Mouse (Mus musculus) stomach, embryonic 14.5 days (tissue): ENCODE measurements around the gene Xpo1. TPM values are rescaled to one million over a fixed set of nuclear protein-coding genes. Genes with fewer than 3 reads are reported as not detected.
A peak's percentile ranks its signal among the peaks of the same experiment; 100 is the strongest.

Source experiments
- ATAC-seq: fragments of 200-750 bp; cut with Nextera tagmentation; 2 replicates; pipeline ENCODE4 v1.8.0; 2017; ENCODE audit warnings: low read depth, moderate TSS enrichment; ENCODE audit not compliant: insufficient number of reproducible peaks, insufficient read depth, low FRiP score
- H3K27ac ChIP-seq: fragments of 300-500 bp; sonication (generic); 2 replicates; pipeline ENCODE4 v1.5.1; 2014; ENCODE audit warnings: mild to moderate bottlenecking, low read length, moderate library complexity, mixed read lengths
- H3K27me3 ChIP-seq: fragments of 300-500 bp; sonication (generic); 2 replicates; pipeline ENCODE4 v1.6.1; 2014; ENCODE audit warnings: low read length, control low read depth, mixed read lengths; ENCODE audit not compliant: control insufficient read depth, insufficient read depth
- H3K36me3 ChIP-seq: fragments of 300-500 bp; sonication (generic); 2 replicates; pipeline ENCODE4 v1.6.1; 2014; ENCODE audit warnings: mild to moderate bottlenecking, control low read depth, low read length, moderate library complexity, mixed read lengths; ENCODE audit not compliant: control insufficient read depth, insufficient read depth
- H3K4me1 ChIP-seq: fragments of 300-500 bp; sonication (generic); 2 replicates; pipeline ENCODE4 v1.6.1; 2014; ENCODE audit warnings: low read length, control low read depth, mixed read lengths; ENCODE audit not compliant: control insufficient read depth, insufficient read depth
- H3K4me2 ChIP-seq: fragments of 300-500 bp; sonication (generic); replicated peaks from 2 replicates; pipeline ENCODE4 v1.6.1; 2014; ENCODE audit warnings: low read depth, low read length, control low read depth
- H3K4me3 ChIP-seq: fragments of 300-500 bp; sonication (generic); 2 replicates; pipeline ENCODE4 v1.5.1; 2014; ENCODE audit warnings: low read depth, low read length, control low read depth
- H3K9ac ChIP-seq: fragments of 300-500 bp; sonication (generic); replicated peaks from 2 replicates; pipeline ENCODE4 v1.6.1; 2014; ENCODE audit warnings: low read depth, mild to moderate bottlenecking, control low read depth, low read length, moderate library complexity, mixed read lengths
- H3K9me3 ChIP-seq: fragments of 300-500 bp; sonication (generic); 2 replicates; pipeline ENCODE4 v1.6.1; 2016; ENCODE audit warnings: low read depth, low read length, control low read depth; ENCODE audit not compliant: control insufficient read depth
- WGBS: fragments of 180-500 bp; shearing (Covaris S2); extraction: QIAGEN DNeasy Blood & Tissue Kit; methylation state at CpG from one replicate; pipeline ENCODE4 v1.1.7; 2014; 5-methylcytosine and 5-hydroxymethylcytosine counted together
- polyA plus RNA-seq: library from polyadenylated mRNA; unstranded; fragments of >200 nt; fragmentation: Nextera tagmentation; extraction: Ambion mirVana; gene quantifications from 2 replicates; pipeline ENCODE4 v1.2.1, GENCODE M21; 2014

Xpo1 gene
- polyA plus RNA-seq, 1 experiment from 2014 or later = 118 TPM

GRCm38 (mm10) chr11:23256194-23256802 is 457 bp downstream of the Xpo1 start:
- Histone ChIP-seq H3K9me3 (no peaks in the 10 kb centered on the region), H3K36me3 (no peaks in the 10 kb centered on the region), H3K27ac (peak overlapping the region; percentile 100), H3K9ac (peak overlapping the region; percentile 99), H3K27me3 (no peaks in the 10 kb centered on the region), H3K4me2 (peak overlapping the region; percentile 93), H3K4me1 (peaks cover 15% of the 10 kb centered on the region; the same call in 1 of the 2 replicates), H3K4me3 (peak overlapping the region; percentile 99)
- under 1% methylated on average over 47 of the region's 51 CpGs for WGBS
- peak; percentile 21; the same call in 1 of the 2 replicates for ATAC-seq

GRCm38 (mm10) chr11:23256803-23257704 is 1.2 kb downstream of the Xpo1 start:
- ATAC-seq = no peak
- Histone ChIP-seq H3K4me1 (peaks cover 15% of the 10 kb centered on the region; the same call in 1 of the 2 replicates), H3K27me3 (no peaks in the 10 kb centered on the region), H3K4me2 (peak overlapping the region; percentile 93), H3K4me3 (peak overlapping the region; percentile 99), H3K9me3 (no peaks in the 10 kb centered on the region), H3K36me3 (peaks cover 1% of the 10 kb centered on the region; the same call in 1 of the 2 replicates), H3K27ac (peak overlapping the region; percentile 100), H3K9ac (peak overlapping the region; percentile 99)
- under 1% methylated on average over 47 of the region's 48 CpGs for WGBS

DNA sequence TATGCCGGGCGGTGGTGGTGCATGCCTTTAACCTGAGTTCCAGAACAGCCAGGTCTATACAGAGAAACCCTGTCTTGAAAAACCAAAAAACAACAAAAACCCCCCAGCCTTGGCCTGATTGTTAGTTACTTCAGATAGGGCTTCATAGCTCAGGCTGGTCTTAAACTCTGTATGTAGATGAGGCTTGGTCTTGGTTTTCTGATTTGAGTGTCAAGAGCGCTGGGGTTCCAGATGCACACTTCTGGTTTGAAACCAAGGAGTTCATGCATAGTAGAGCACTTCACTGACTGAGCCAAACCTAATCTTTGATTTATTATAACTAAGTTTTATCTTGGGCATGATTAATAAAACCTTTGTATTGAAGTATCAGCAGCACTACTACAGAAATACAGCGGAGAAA is 3.2 kb downstream of the Xpo1 start:
- Histone ChIP-seq H3K4me3 (no peak overlapping the region), H3K4me1 (peaks cover 15% of the 10 kb centered on the region; the same call in 1 of the 2 replicates), H3K4me2 (peak overlapping the region; percentile 93; the same call in 1 of the 2 replicates), H3K36me3 (peaks cover 18% of the 10 kb centered on the region), H3K9me3 (no peaks in the 10 kb centered on the region), H3K27me3 (no peaks in the 10 kb centered on the region), H3K27ac (no peak overlapping the region), H3K9ac (no peak overlapping the region)
- WGBS = 89% methylated on average over 4 of the region's 4 CpGs
- ATAC-seq = no peak

GRCm38 (mm10) chr11:23259481-23259880 is 3.6 kb downstream of the Xpo1 start:
- Histone ChIP-seq H3K4me2 (no peak overlapping the region), H3K9ac (no peak overlapping the region), H3K27me3 (no peaks in the 10 kb centered on the region), H3K9me3 (no peaks in the 10 kb centered on the region), H3K4me1 (peaks cover 15% of the 10 kb centered on the region; the same call in 1 of the 2 replicates), H3K27ac (no peak overlapping the region), H3K4me3 (no peak overlapping the region), H3K36me3 (peaks cover 21% of the 10 kb centered on the region)
- 74% methylated on average over 1 of the region's 1 CpGs for WGBS
- ATAC-seq = no peak

DNA sequence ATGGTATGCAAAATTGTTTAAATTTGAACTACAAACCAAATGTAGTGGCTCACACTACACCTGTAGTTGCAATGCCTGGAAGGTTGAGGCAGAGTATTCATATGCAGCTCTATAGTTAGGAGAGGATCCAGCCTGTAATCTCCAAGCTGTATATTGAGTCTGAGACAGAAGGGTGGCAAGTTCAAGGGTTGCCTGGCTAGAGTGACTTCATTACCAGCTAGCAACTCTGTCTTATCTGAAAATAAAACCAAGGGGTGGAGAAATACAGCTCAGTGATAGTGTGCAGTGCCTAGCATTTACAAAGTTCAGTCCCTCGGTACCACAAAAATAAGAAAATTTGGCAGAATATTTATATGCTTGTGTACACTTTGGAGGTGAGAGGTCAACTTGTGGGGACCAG is 4.3 kb downstream of the Xpo1 start:
- Histone ChIP-seq H3K36me3 (peaks cover 28% of the 10 kb centered on the region), H3K27ac (no peak overlapping the region), H3K27me3 (no peaks in the 10 kb centered on the region), H3K9me3 (no peaks in the 10 kb centered on the region), H3K4me1 (peaks cover 12% of the 10 kb centered on the region; the same call in 1 of the 2 replicates), H3K9ac (no peak overlapping the region), H3K4me2 (no peak overlapping the region), H3K4me3 (no peak overlapping the region)
- WGBS = 86% methylated on average over 1 of the region's 1 CpGs
- ATAC-seq = no peak

GRCm38 (mm10) chr11:23261490-23261889 is 5.6 kb downstream of the Xpo1 start:
- WGBS = 76% methylated on average over 3 of the region's 3 CpGs
- peaks cover 40% of the 10 kb centered on the region for H3K36me3 ChIP-seq
- ATAC-seq = no peak

DNA sequence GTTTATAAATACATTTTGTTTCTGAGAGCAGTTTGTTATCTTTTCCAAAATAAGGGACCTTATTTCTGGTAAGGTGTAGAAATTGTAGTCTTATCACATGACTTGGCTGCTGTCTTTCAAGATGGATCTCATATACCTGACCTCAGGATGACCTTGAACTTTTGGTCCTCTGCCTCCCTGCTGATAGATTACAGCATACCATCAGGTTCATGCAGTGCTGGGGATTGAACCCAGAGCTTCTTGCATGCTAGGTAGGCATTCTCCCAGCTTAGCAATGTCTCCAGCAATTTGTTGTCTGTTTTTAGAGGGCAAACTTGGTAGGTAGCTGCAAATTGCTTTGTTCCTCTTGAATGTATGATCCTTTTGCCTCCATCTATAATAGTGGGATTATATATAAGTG is 9.1 kb downstream of the Xpo1 start:
- Histone ChIP-seq H3K4me1 (no peaks in the 10 kb centered on the region), H3K4me2 (no peak overlapping the region), H3K36me3 (peaks cover 59% of the 10 kb centered on the region), H3K9ac (no peak overlapping the region), H3K27ac (no peak overlapping the region), H3K4me3 (no peak overlapping the region), H3K9me3 (no peaks in the 10 kb centered on the region), H3K27me3 (no peaks in the 10 kb centered on the region)
- no peak for ATAC-seq

More at GRCm38 (mm10) chr11:23261490-23261889, 5.6 kb downstream of the Xpo1 start:
- Histone ChIP-seq H3K4me3 (no peak overlapping the region), H3K27ac (no peak overlapping the region), H3K27me3 (no peaks in the 10 kb centered on the region), H3K4me2 (no peak overlapping the region), H3K4me1 (peaks cover 12% of the 10 kb centered on the region; the same call in 1 of the 2 replicates), H3K9me3 (no peaks in the 10 kb centered on the region), H3K9ac (no peak overlapping the region)

- Histone ChIP-seq H3K4me1 (no peaks in the 10 kb centered on the region), H3K4me2 (no peak overlapping the region), H3K9ac (no peak overlapping the region), H3K27me3 (no peaks in the 10 kb centered on the region), H3K9me3 (no peaks in the 10 kb centered on the region), H3K27ac (no peak overlapping the region), H3K36me3 (peaks cover 79% of the 10 kb centered on the region), H3K4me3 (no peak overlapping the region)
- no peak for ATAC-seq
- 76% methylated on average over 4 of the region's 4 CpGs for WGBS
Observed at GRCm38 (mm10) chr11:23271770-23272724, 16.2 kb downstream of the Xpo1 start.
